Mouse (Mus musculus): Measurements from ENCODE around the gene Prr5. TPM values are rescaled to one million over a fixed set of nuclear protein-coding genes. Genes with fewer than 3 reads are reported as not detected.

The Prr5 gene
- polyA plus RNA-seq, 1 experiment, result 54.6 TPM

- H3K4me3 ChIP-seq (ENCODE audit: extremely low read depth, insufficient read depth, insufficient read length), result no peak overlapping the region
- no peaks in the 10 kb centered on the region for H3K36me3 ChIP-seq (ENCODE audit: control insufficient read depth, insufficient read depth, low read length)
- H3K4me1 ChIP-seq (ENCODE audit: control insufficient read depth, insufficient read depth, insufficient read length), result no peaks in the 10 kb centered on the region
- no peaks in the 10 kb centered on the region for H3K27me3 ChIP-seq (ENCODE audit: control insufficient read depth, insufficient read depth, low read length)
- no peak for DNase-seq (ENCODE audit: low read depth in 1 of 2, low spot score in 2 of 2)
- H3K27ac ChIP-seq (ENCODE audit: insufficient read depth, low read length), result no peak overlapping the region
- TF ChIP-seq POLR2A (IDR thresholded peaks at IDR 0.05; ENCODE audit: low read depth, low read length) (no peak), CTCF (IDR thresholded peaks at IDR 0.05; ENCODE audit: extremely low read depth, insufficient read depth, insufficient read length, insufficient replicate concordance) (no peak)
- WGBS, result 91% methylated on average over 6 of the region's 6 CpGs
Measured at GRCm38 (mm10) chr15:84729685-84730084, 60.3 kb downstream of the Prr5 start.

GRCm38 (mm10) chr15:84730893-84731292 is 61.5 kb downstream of the Prr5 start:
- no peak for DNase-seq (ENCODE audit: low read depth in 1 of 2, low spot score in 2 of 2)
- 41% methylated on average over 1 of the region's 1 CpGs for WGBS
- no peaks in the 10 kb centered on the region for H3K27me3 ChIP-seq (ENCODE audit: control insufficient read depth, insufficient read depth, low read length)
- no peak for TF ChIP-seq POLR2A (IDR thresholded peaks at IDR 0.05; ENCODE audit: low read depth, low read length)
- no peak for TF ChIP-seq CTCF (IDR thresholded peaks at IDR 0.05; ENCODE audit: extremely low read depth, insufficient read depth, insufficient read length, insufficient replicate concordance)
- no peaks in the 10 kb centered on the region for H3K36me3 ChIP-seq (ENCODE audit: control insufficient read depth, insufficient read depth, low read length)
- H3K4me3 ChIP-seq (ENCODE audit: extremely low read depth, insufficient read depth, insufficient read length), result no peak overlapping the region
- no peaks in the 10 kb centered on the region for H3K4me1 ChIP-seq (ENCODE audit: control insufficient read depth, insufficient read depth, insufficient read length)
- no peak overlapping the region for H3K27ac ChIP-seq (ENCODE audit: insufficient read depth, low read length)

- Histone ChIP-seq H3K4me3 (ENCODE audit: extremely low read depth, insufficient read depth, insufficient read length) (no peak overlapping the region), H3K27ac (ENCODE audit: insufficient read depth, low read length) (no peak overlapping the region), H3K27me3 (ENCODE audit: control insufficient read depth, insufficient read depth, low read length) (no peaks in the 10 kb centered on the region), H3K36me3 (ENCODE audit: control insufficient read depth, insufficient read depth, low read length) (no peaks in the 10 kb centered on the region), H3K4me1 (ENCODE audit: control insufficient read depth, insufficient read depth, insufficient read length) (no peaks in the 10 kb centered on the region)
- TF ChIP-seq CTCF (IDR thresholded peaks at IDR 0.05; ENCODE audit: extremely low read depth, insufficient read depth, insufficient read length, insufficient replicate concordance) (no peak), POLR2A (IDR thresholded peaks at IDR 0.05; ENCODE audit: low read depth, low read length) (no peak)
- WGBS, result 60% methylated on average over 18 of the region's 18 CpGs
- DNase-seq (ENCODE audit: low read depth in 1 of 2, low spot score in 2 of 2), result no peak
Measured at GRCm38 (mm10) chr15:84731676-84732424, 62.4 kb downstream of the Prr5 start.

GRCm38 (mm10) chr15:84732425-84732749 is 63.0 kb downstream of the Prr5 start:
- Histone ChIP-seq H3K27ac (ENCODE audit: insufficient read depth, low read length) (no peak overlapping the region), H3K4me3 (ENCODE audit: extremely low read depth, insufficient read depth, insufficient read length) (no peak overlapping the region), H3K36me3 (ENCODE audit: control insufficient read depth, insufficient read depth, low read length) (no peaks in the 10 kb centered on the region), H3K4me1 (ENCODE audit: control insufficient read depth, insufficient read depth, insufficient read length) (no peaks in the 10 kb centered on the region), H3K27me3 (ENCODE audit: control insufficient read depth, insufficient read depth, low read length) (no peaks in the 10 kb centered on the region)
- TF ChIP-seq CTCF (IDR thresholded peaks at IDR 0.05; ENCODE audit: extremely low read depth, insufficient read depth, insufficient read length, insufficient replicate concordance) (no peak), POLR2A (IDR thresholded peaks at IDR 0.05; ENCODE audit: low read depth, low read length) (no peak)
- WGBS, result 75% methylated on average over 4 of the region's 4 CpGs
- no peak for DNase-seq (ENCODE audit: low read depth in 1 of 2, low spot score in 2 of 2)

GRCm38 (mm10) chr15:84736346-84736993 is 67.0 kb downstream of the Prr5 start:
- Histone ChIP-seq H3K27me3 (ENCODE audit: control insufficient read depth, insufficient read depth, low read length) (no peaks in the 10 kb centered on the region), H3K27ac (ENCODE audit: insufficient read depth, low read length) (no peak overlapping the region), H3K4me3 (ENCODE audit: extremely low read depth, insufficient read depth, insufficient read length) (no peak overlapping the region), H3K4me1 (ENCODE audit: control insufficient read depth, insufficient read depth, insufficient read length) (no peaks in the 10 kb centered on the region), H3K36me3 (ENCODE audit: control insufficient read depth, insufficient read depth, low read length) (no peaks in the 10 kb centered on the region)
- TF ChIP-seq POLR2A (IDR thresholded peaks at IDR 0.05; ENCODE audit: low read depth, low read length), result no peak
- no peak for TF ChIP-seq CTCF (IDR thresholded peaks at IDR 0.05; ENCODE audit: extremely low read depth, insufficient read depth, insufficient read length, insufficient replicate concordance)
- DNase-seq (ENCODE audit: low read depth in 1 of 2, low spot score in 2 of 2), result no peak
- 91% methylated on average over 11 of the region's 11 CpGs for WGBS

- TF ChIP-seq CTCF (IDR thresholded peaks at IDR 0.05; ENCODE audit: extremely low read depth, insufficient read depth, insufficient read length, insufficient replicate concordance) (no peak), POLR2A (IDR thresholded peaks at IDR 0.05; ENCODE audit: low read depth, low read length) (no peak)
- Histone ChIP-seq H3K27me3 (ENCODE audit: control insufficient read depth, insufficient read depth, low read length) (no peaks in the 10 kb centered on the region), H3K27ac (ENCODE audit: insufficient read depth, low read length) (no peak overlapping the region), H3K36me3 (ENCODE audit: control insufficient read depth, insufficient read depth, low read length) (no peaks in the 10 kb centered on the region), H3K4me1 (ENCODE audit: control insufficient read depth, insufficient read depth, insufficient read length) (no peaks in the 10 kb centered on the region), H3K4me3 (ENCODE audit: extremely low read depth, insufficient read depth, insufficient read length) (no peak overlapping the region)
- DNase-seq (ENCODE audit: low read depth in 1 of 2, low spot score in 2 of 2), result no peak
- 29% methylated on average over 2 of the region's 4 CpGs for WGBS
Measured at GRCm38 (mm10) chr15:84736994-84737346, 67.5 kb downstream of the Prr5 start.

- 91% methylated on average over 7 of the region's 7 CpGs for WGBS
- no peak for DNase-seq (ENCODE audit: low read depth in 1 of 2, low spot score in 2 of 2)
- H3K27me3 ChIP-seq (ENCODE audit: control insufficient read depth, insufficient read depth, low read length), result no peaks in the 10 kb centered on the region
- no peak overlapping the region for H3K27ac ChIP-seq (ENCODE audit: insufficient read depth, low read length)
- H3K36me3 ChIP-seq (ENCODE audit: control insufficient read depth, insufficient read depth, low read length), result no peaks in the 10 kb centered on the region
- H3K4me1 ChIP-seq (ENCODE audit: control insufficient read depth, insufficient read depth, insufficient read length), result no peaks in the 10 kb centered on the region
- TF ChIP-seq CTCF (IDR thresholded peaks at IDR 0.05; ENCODE audit: extremely low read depth, insufficient read depth, insufficient read length, insufficient replicate concordance), result no peak
- TF ChIP-seq POLR2A (IDR thresholded peaks at IDR 0.05; ENCODE audit: low read depth, low read length), result no peak
- H3K4me3 ChIP-seq (ENCODE audit: extremely low read depth, insufficient read depth, insufficient read length), result no peak overlapping the region
Measured at GRCm38 (mm10) chr15:84738246-84738645, 68.8 kb downstream of the Prr5 start.
